Comparison of ENCODE assay signal across 13 mouse cellular contexts in genomic region chr5:144923351-144923750, GRCm38 (mm10). TPM values are rescaled to one million over a fixed set of nuclear protein-coding genes. Genes with fewer than 3 reads are reported as not detected.
A peak's percentile ranks its signal among the peaks of the same experiment; 100 is the strongest.
DNase-seq lines count a peak whose midpoint lies in the region; ATAC-seq and TF ChIP-seq lines count a peak whose summit lies in the region.
"Had no signal": no experiment of that assay in that cellular context is flagged by ENCODE, and none has a peak within 500 bp of the region (broad histone marks: within the 10 kb centered on the region; RNA-seq: fewer than 3 reads in every experiment).

No protein-coding gene starts in this region.

- H3K4me2 ChIP-seq in forebrain, postnatal 0 days (ENCODE audit: low read depth) = no peak overlapping the region
- no peak overlapping the region for H3K4me2 ChIP-seq in forebrain, embryonic 15.5 days (replicated peaks)
- H3K4me2 ChIP-seq in midbrain, embryonic 13.5 days (replicated peaks) = no peak overlapping the region
- no peak overlapping the region for H3K4me2 ChIP-seq in midbrain, embryonic 11.5 days
- no peak overlapping the region for H3K4me2 ChIP-seq in intestine, postnatal 0 days (replicated peaks; ENCODE audit: low read depth)
- H3K4me2 ChIP-seq: heart, embryonic 11.5 days; midbrain, embryonic 12.5 days had no signal

- no peak overlapping the region for H3K4me3 ChIP-seq in forebrain, postnatal 0 days (ENCODE audit: low read depth, low read length)
- no peak overlapping the region for H3K4me3 ChIP-seq in forebrain, embryonic 15.5 days
- H3K4me3 ChIP-seq in midbrain, embryonic 13.5 days (replicated peaks) = no peak overlapping the region
- H3K4me3 ChIP-seq in midbrain, embryonic 11.5 days (ENCODE audit: low read depth, low read length) = no peak overlapping the region
- no peak overlapping the region for H3K4me3 ChIP-seq in left cerebral cortex, adult 2 months
- no peak overlapping the region for H3K4me3 ChIP-seq in intestine, postnatal 0 days (ENCODE audit: low read depth, low read length)
- H3K4me3 ChIP-seq: gastrocnemius, adult 2 months; midbrain, embryonic 12.5 days had no signal

- no peak overlapping the region for H3K27ac ChIP-seq in forebrain, postnatal 0 days (ENCODE audit: low read depth, low read length)
- H3K27ac ChIP-seq in forebrain, embryonic 15.5 days (replicated peaks) = no peak overlapping the region
- no peak overlapping the region for H3K27ac ChIP-seq in midbrain, embryonic 13.5 days
- no peak overlapping the region for H3K27ac ChIP-seq in midbrain, embryonic 11.5 days (ENCODE audit: low read depth, low read length)
- peak overlapping the region; percentile 74 for H3K27ac ChIP-seq in left cerebral cortex, adult 2 months
- H3K27ac ChIP-seq in intestine, postnatal 0 days (ENCODE audit: low read depth, low read length) = no peak overlapping the region
- H3K27ac ChIP-seq: gastrocnemius, adult 2 months; midbrain, embryonic 12.5 days had no signal

- DNase-seq in forebrain, postnatal 0 days = no peak
- DNase-seq in midbrain, embryonic 11.5 days (ENCODE audit: low spot score, missing footprints) = no peak
- DNase-seq in left cerebral cortex, adult 2 months (ENCODE audit: extremely low spot score in 1 of 2, low spot score in 2 of 2) = peak; percentile 38 to 55
- DNase-seq in right cerebral cortex, postnatal 36 days (ENCODE audit: low spot score in 2 of 2) = peak; percentile 75 to 78
- DNase-seq in urinary bladder, postnatal 14 days (ENCODE audit: low spot score) = no peak
- DNase-seq: gastrocnemius, adult 2 months; kidney, postnatal 25 days; liver had no signal

- no peak for TF ChIP-seq CTCF in forebrain, postnatal 0 days (IDR thresholded peaks at IDR 0.05; ENCODE audit: low read depth)
- no peak; the same call in 1 of the 2 replicates for TF ChIP-seq CTCF in left cerebral cortex, adult 2 months (IDR thresholded peaks at IDR 0.05)
- TF ChIP-seq CTCF in intestine, postnatal 0 days (IDR thresholded peaks at IDR 0.05; ENCODE audit: low read depth) = no peak

- H3K9me3 ChIP-seq in forebrain, postnatal 0 days (ENCODE audit: low read length) = no peaks in the 10 kb centered on the region
- no peaks in the 10 kb centered on the region for H3K9me3 ChIP-seq in forebrain, embryonic 15.5 days
- no peaks in the 10 kb centered on the region for H3K9me3 ChIP-seq in midbrain, embryonic 13.5 days
- no peaks in the 10 kb centered on the region for H3K9me3 ChIP-seq in midbrain, embryonic 11.5 days (ENCODE audit: control insufficient read depth, low read length)
- no peaks in the 10 kb centered on the region for H3K9me3 ChIP-seq in intestine, postnatal 0 days (ENCODE audit: control insufficient read depth)
- H3K9me3 ChIP-seq: midbrain, embryonic 12.5 days had no signal

- no peaks in the 10 kb centered on the region for H3K27me3 ChIP-seq in forebrain, postnatal 0 days (ENCODE audit: insufficient read depth, low read length)
- no peaks in the 10 kb centered on the region for H3K27me3 ChIP-seq in forebrain, embryonic 15.5 days
- H3K27me3 ChIP-seq in midbrain, embryonic 13.5 days = no peaks in the 10 kb centered on the region
- H3K27me3 ChIP-seq in midbrain, embryonic 11.5 days (ENCODE audit: control insufficient read depth, insufficient read depth, low read length) = no peaks in the 10 kb centered on the region
- H3K27me3 ChIP-seq in intestine, postnatal 0 days (replicated peaks; ENCODE audit: control insufficient read depth, insufficient read depth, low read length) = no peaks in the 10 kb centered on the region
- H3K27me3 ChIP-seq: midbrain, embryonic 12.5 days had no signal

- no peaks in the 10 kb centered on the region for H3K4me1 ChIP-seq in forebrain, postnatal 0 days (ENCODE audit: insufficient read depth)
- H3K4me1 ChIP-seq in forebrain, embryonic 15.5 days = peaks cover 21% of the 10 kb centered on the region
- peaks cover 53% of the 10 kb centered on the region for H3K4me1 ChIP-seq in midbrain, embryonic 13.5 days (replicated peaks)
- H3K4me1 ChIP-seq in midbrain, embryonic 11.5 days (ENCODE audit: control insufficient read depth, insufficient read depth, low read length) = no peaks in the 10 kb centered on the region
- no peaks in the 10 kb centered on the region for H3K4me1 ChIP-seq in intestine, postnatal 0 days (replicated peaks; ENCODE audit: control insufficient read depth, insufficient read depth, low read length)

- H3K9ac ChIP-seq in forebrain, postnatal 0 days = no peak overlapping the region
- no peak overlapping the region for H3K9ac ChIP-seq in forebrain, embryonic 15.5 days (replicated peaks)
- no peak overlapping the region for H3K9ac ChIP-seq in midbrain, embryonic 13.5 days (replicated peaks)
- no peak overlapping the region for H3K9ac ChIP-seq in midbrain, embryonic 11.5 days (ENCODE audit: low read length)
- no peak overlapping the region for H3K9ac ChIP-seq in intestine, postnatal 0 days (ENCODE audit: low read depth, low read length)
- H3K9ac ChIP-seq: midbrain, embryonic 12.5 days had no signal

- WGBS in forebrain, postnatal 0 days = 33% methylated on average over 6 of the region's 6 CpGs
- WGBS in forebrain, embryonic 15.5 days = 38% methylated on average over 6 of the region's 6 CpGs
- 49% methylated on average over 6 of the region's 6 CpGs for WGBS in midbrain, embryonic 13.5 days
- WGBS in midbrain, embryonic 11.5 days = 75% methylated on average over 6 of the region's 6 CpGs
- WGBS in intestine, postnatal 0 days = 65% methylated on average over 6 of the region's 6 CpGs

- H3K36me3 ChIP-seq in forebrain, postnatal 0 days (ENCODE audit: insufficient read depth) = no peaks in the 10 kb centered on the region
- no peaks in the 10 kb centered on the region for H3K36me3 ChIP-seq in forebrain, embryonic 15.5 days
- H3K36me3 ChIP-seq in midbrain, embryonic 13.5 days = no peaks in the 10 kb centered on the region
- H3K36me3 ChIP-seq in midbrain, embryonic 11.5 days (ENCODE audit: control insufficient read depth, insufficient read depth, low read length) = no peaks in the 10 kb centered on the region
- H3K36me3 ChIP-seq in intestine, postnatal 0 days (ENCODE audit: control insufficient read depth, insufficient read depth) = no peaks in the 10 kb centered on the region
- H3K36me3 ChIP-seq: midbrain, embryonic 12.5 days had no signal

- ATAC-seq in forebrain, postnatal 0 days = peak; percentile 77
- ATAC-seq in forebrain, embryonic 15.5 days (replicated peaks) = no peak
- ATAC-seq in midbrain, embryonic 13.5 days = 0 out of 2 replicates have a peak, but pooled peaks have one; percentile 40
- no peak for ATAC-seq in midbrain, embryonic 11.5 days (ENCODE audit: low FRiP score)
- ATAC-seq in intestine, postnatal 0 days = no peak; the same call in 1 of the 2 replicates

- intact Hi-C loops in left cerebral cortex, adult 2 months (cut with DNase I) = loop anchor here (1.0 to 2.0 kb wide), 2 partner anchors 9 to 13 kb away; no protein-coding TSS in a partner anchor

RNA-seq across cellular contexts. Expression of gene Smurf1, which starts 42.3 kb away (rescaled TPM):
- total RNA-seq in forebrain, postnatal 0 days (2014; rRNA removed) = 49.2 and 55.5 TPM in 2 replicates
- 15.3 and 21.6 TPM in 2 replicates for polyA plus RNA-seq in forebrain, postnatal 0 days (2015; fragmentation: Nextera tagmentation; extraction: Ambion mirVana)
- polyA plus RNA-seq in forebrain, embryonic 15.5 days (2015; fragmentation: Nextera tagmentation; extraction: Ambion mirVana) = 28.4 and 29.7 TPM in 2 replicates
- 26.9 and 32.2 TPM in 2 replicates for polyA plus RNA-seq in midbrain, embryonic 13.5 days (2015; fragmentation: Nextera tagmentation; extraction: Ambion mirVana)
- 13.2 and 17.8 TPM in 2 replicates for polyA plus RNA-seq in midbrain, embryonic 11.5 days (2014; fragmentation: Nextera tagmentation; extraction: Ambion mirVana)
- total RNA-seq in left cerebral cortex, adult 2 months (2021) = 10 to 100 TPM; 35.2 to 40.7 TPM
- 7.4 and 8.2 TPM in 2 replicates for polyA plus RNA-seq in intestine, postnatal 0 days (2015; fragmentation: Nextera tagmentation; extraction: Ambion mirVana)

Comparison
In these comparisons a context has a peak if more than half of its experiments do, and no peak if none do; other contexts are left out.
1. ATAC-seq: peak in forebrain, postnatal 0 days (single experiment) and midbrain, embryonic 13.5 days (single experiment); none in forebrain, embryonic 15.5 days (single experiment), midbrain, embryonic 11.5 days (single experiment) and intestine, postnatal 0 days (single experiment).
2. DNase-seq: peak in left cerebral cortex, adult 2 months (2 of 2) and right cerebral cortex, postnatal 36 days (2 of 2); none in forebrain, postnatal 0 days (single experiment), midbrain, embryonic 11.5 days (single experiment) and urinary bladder, postnatal 14 days (single experiment).